Mouse (Mus musculus): ENCODE measurements around the gene Pafah1b1. TPM values are rescaled to one million over a fixed set of nuclear protein-coding genes. Genes with fewer than 3 reads are reported as not detected.

The Pafah1b1 gene
- polyA plus RNA-seq, 1 experiment from 2014 or later: 67.2 TPM

GRCm38 (mm10) chr11:74664279-74664678 lies 60.2 kb downstream of the Pafah1b1 start:
- Histone ChIP-seq H3K9ac (no peak overlapping the region), H3K4me3 (ENCODE audit: low read depth, low read length) (no peak overlapping the region), H3K27me3 (ENCODE audit: insufficient read depth, low read length) (no peaks in the 10 kb centered on the region), H3K27ac (ENCODE audit: low read depth) (no peak overlapping the region), H3K4me1 (ENCODE audit: insufficient read depth) (no peaks in the 10 kb centered on the region), H3K9me3 (ENCODE audit: low read depth, low read length) (no peaks in the 10 kb centered on the region), H3K36me3 (ENCODE audit: insufficient read depth) (peaks cover 97% of the 10 kb centered on the region), H3K4me2 (no peak overlapping the region)
- no peak for TF ChIP-seq CTCF (IDR thresholded peaks at IDR 0.05; ENCODE audit: low read depth)
- ATAC-seq (ENCODE audit: insufficient read depth): no peak
- DNase-seq: no peak
- WGBS: 87% methylated on average over 3 of the region's 3 CpGs

GRCm38 (mm10) chr11:74662221-74662620 lies 62.2 kb downstream of the Pafah1b1 start:
- no peak for TF ChIP-seq CTCF (IDR thresholded peaks at IDR 0.05; ENCODE audit: low read depth)
- ATAC-seq (ENCODE audit: insufficient read depth) (no peak), DNase-seq (no peak)
- H3K9me3 ChIP-seq (ENCODE audit: low read depth, low read length): no peaks in the 10 kb centered on the region
- no peaks in the 10 kb centered on the region for H3K4me1 ChIP-seq (ENCODE audit: insufficient read depth)
- peaks cover 100% of the 10 kb centered on the region for H3K36me3 ChIP-seq (ENCODE audit: insufficient read depth)
- 90% methylated on average over 6 of the region's 6 CpGs for WGBS
- no peak overlapping the region for H3K27ac ChIP-seq (ENCODE audit: low read depth)
- H3K9ac ChIP-seq: no peak overlapping the region
- H3K4me2 ChIP-seq: no peak overlapping the region
- H3K4me3 ChIP-seq (ENCODE audit: low read depth, low read length): no peak overlapping the region
- no peaks in the 10 kb centered on the region for H3K27me3 ChIP-seq (ENCODE audit: insufficient read depth, low read length)

GRCm38 (mm10) chr11:74661641-74662040 lies 62.8 kb downstream of the Pafah1b1 start:
- Histone ChIP-seq H3K9me3 (ENCODE audit: low read depth, low read length) (no peaks in the 10 kb centered on the region), H3K36me3 (ENCODE audit: insufficient read depth) (peaks cover 100% of the 10 kb centered on the region), H3K4me3 (ENCODE audit: low read depth, low read length) (no peak overlapping the region), H3K4me1 (ENCODE audit: insufficient read depth) (no peaks in the 10 kb centered on the region), H3K27me3 (ENCODE audit: insufficient read depth, low read length) (no peaks in the 10 kb centered on the region), H3K9ac (no peak overlapping the region), H3K27ac (ENCODE audit: low read depth) (no peak overlapping the region), H3K4me2 (no peak overlapping the region)
- no peak for ATAC-seq (ENCODE audit: insufficient read depth)
- TF ChIP-seq CTCF (IDR thresholded peaks at IDR 0.05; ENCODE audit: low read depth): no peak
- DNase-seq: no peak
- WGBS: 91% methylated on average over 19 of the region's 19 CpGs

GRCm38 (mm10) chr11:74660336-74660735 lies 64.1 kb downstream of the Pafah1b1 start:
- no peaks in the 10 kb centered on the region for H3K9me3 ChIP-seq (ENCODE audit: low read depth, low read length)
- no peaks in the 10 kb centered on the region for H3K4me1 ChIP-seq (ENCODE audit: insufficient read depth)
- DNase-seq (no peak), ATAC-seq (ENCODE audit: insufficient read depth) (no peak)
- H3K36me3 ChIP-seq (ENCODE audit: insufficient read depth): peaks cover 92% of the 10 kb centered on the region
- H3K27me3 ChIP-seq (ENCODE audit: insufficient read depth, low read length): no peaks in the 10 kb centered on the region
- H3K4me2 ChIP-seq: no peak overlapping the region
- 96% methylated on average over 13 of the region's 13 CpGs for WGBS
- no peak for TF ChIP-seq CTCF (IDR thresholded peaks at IDR 0.05; ENCODE audit: low read depth)
- no peak overlapping the region for H3K27ac ChIP-seq (ENCODE audit: low read depth)
- H3K4me3 ChIP-seq (ENCODE audit: low read depth, low read length): no peak overlapping the region
- H3K9ac ChIP-seq: no peak overlapping the region

- no peak for TF ChIP-seq CTCF (IDR thresholded peaks at IDR 0.05; ENCODE audit: low read depth)
- H3K36me3 ChIP-seq (ENCODE audit: insufficient read depth): peaks cover 48% of the 10 kb centered on the region
- no peak for ATAC-seq (ENCODE audit: insufficient read depth)
- no peak for DNase-seq
- H3K27me3 ChIP-seq (ENCODE audit: insufficient read depth, low read length): no peaks in the 10 kb centered on the region
- H3K4me2 ChIP-seq: no peak overlapping the region
- H3K4me1 ChIP-seq (ENCODE audit: insufficient read depth): no peaks in the 10 kb centered on the region
- H3K27ac ChIP-seq (ENCODE audit: low read depth): no peak overlapping the region
- no peak overlapping the region for H3K9ac ChIP-seq
- no peak overlapping the region for H3K4me3 ChIP-seq (ENCODE audit: low read depth, low read length)
- 77% methylated on average over 3 of the region's 3 CpGs for WGBS
- H3K9me3 ChIP-seq (ENCODE audit: low read depth, low read length): no peaks in the 10 kb centered on the region
Measured at GRCm38 (mm10) chr11:74655941-74656340, 68.5 kb downstream of the Pafah1b1 start.

GRCm38 (mm10) chr11:74653385-74653784 lies 71.1 kb downstream of the Pafah1b1 start:
- Histone ChIP-seq H3K27me3 (ENCODE audit: insufficient read depth, low read length) (no peaks in the 10 kb centered on the region), H3K27ac (ENCODE audit: low read depth) (no peak overlapping the region), H3K9ac (no peak overlapping the region), H3K4me3 (ENCODE audit: low read depth, low read length) (no peak overlapping the region), H3K4me2 (no peak overlapping the region), H3K36me3 (ENCODE audit: insufficient read depth) (peaks cover 23% of the 10 kb centered on the region), H3K4me1 (ENCODE audit: insufficient read depth) (0 out of 2 replicates have a peak, but pooled peaks cover 2% of the 10 kb centered on the region), H3K9me3 (ENCODE audit: low read depth, low read length) (no peaks in the 10 kb centered on the region)
- ATAC-seq (ENCODE audit: insufficient read depth) (no peak), DNase-seq (no peak)
- no peak for TF ChIP-seq CTCF (IDR thresholded peaks at IDR 0.05; ENCODE audit: low read depth)
- WGBS: 50% methylated on average over 6 of the region's 6 CpGs

GRCm38 (mm10) chr11:74652791-74653191 lies 71.7 kb downstream of the Pafah1b1 start:
- Histone ChIP-seq H3K4me1 (ENCODE audit: insufficient read depth) (0 out of 2 replicates have a peak, but pooled peaks cover 2% of the 10 kb centered on the region), H3K9me3 (ENCODE audit: low read depth, low read length) (no peaks in the 10 kb centered on the region), H3K4me2 (no peak overlapping the region), H3K9ac (no peak overlapping the region), H3K27me3 (ENCODE audit: insufficient read depth, low read length) (no peaks in the 10 kb centered on the region), H3K27ac (ENCODE audit: low read depth) (no peak overlapping the region), H3K4me3 (ENCODE audit: low read depth, low read length) (no peak overlapping the region), H3K36me3 (ENCODE audit: insufficient read depth) (peaks cover 17% of the 10 kb centered on the region)
- TF ChIP-seq CTCF (IDR thresholded peaks at IDR 0.05; ENCODE audit: low read depth): no peak
- WGBS: 86% methylated on average over 4 of the region's 4 CpGs
- ATAC-seq (ENCODE audit: insufficient read depth) (no peak), DNase-seq (no peak)

All from lung, embryonic 14.5 days (tissue).